Mouse (Mus musculus) adrenal gland, adult 2 months (tissue): ENCODE data around the gene Sdc3. TPM values are rescaled to one million over a fixed set of nuclear protein-coding genes. Genes with fewer than 3 reads are reported as not detected.

ENCODE experiments used
- DNase-seq: peaks from one replicate; pipeline ENCODE4 v3.0.0; 2021
- polyA plus RNA-seq: library from polyadenylated mRNA; depleted of rRNA; stranded (reverse); fragments of >200 nt; gene quantifications from 2 replicates; pipeline ENCODE4 v1.2.3, GENCODE M21; 2012
- total RNA-seq, 2 experiments: library from RNA; stranded (reverse); gene quantifications; 2 replicates each; pipeline ENCODE4 v1.2.3; 2021

Sdc3 gene
- total and polyA plus RNA-seq, 3 experiments: 324 to 1,082 (median 579) TPM

- peak; percentile 65 for DNase-seq
Measured at GRCm38 (mm10) chr4:130828851-130829673, 36.7 kb downstream of the Sdc3 start.

- DNase-seq: peak; percentile 85
Measured at GRCm38 (mm10) chr4:130834122-130834521, 41.8 kb downstream of the Sdc3 start.

DNA sequence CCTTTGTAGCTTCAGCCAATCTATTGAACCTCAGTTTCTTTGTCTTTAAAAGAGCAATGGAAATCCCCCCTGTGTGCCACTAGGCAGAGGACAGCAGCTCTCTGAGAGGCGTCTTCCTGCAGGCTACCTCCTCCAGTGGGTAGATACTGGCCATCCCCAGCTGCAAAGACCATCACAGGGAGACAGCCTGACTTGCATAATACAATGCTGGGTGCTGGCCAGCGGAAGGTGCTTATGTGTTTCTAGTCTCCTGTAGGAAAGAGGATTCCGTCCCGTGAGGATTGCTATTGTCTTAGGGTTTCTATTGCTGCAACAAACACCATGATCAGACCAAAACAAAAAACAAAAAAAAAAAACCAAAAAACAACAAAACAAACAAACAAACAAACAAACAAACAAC is 43.2 kb downstream of the Sdc3 start:
- no peak for DNase-seq

GRCm38 (mm10) chr4:130836281-130837061 is 44.1 kb downstream of the Sdc3 start:
- DNase-seq: no peak

- DNase-seq: no peak
Measured at GRCm38 (mm10) chr4:130838585-130838984, 46.2 kb downstream of the Sdc3 start.

DNA sequence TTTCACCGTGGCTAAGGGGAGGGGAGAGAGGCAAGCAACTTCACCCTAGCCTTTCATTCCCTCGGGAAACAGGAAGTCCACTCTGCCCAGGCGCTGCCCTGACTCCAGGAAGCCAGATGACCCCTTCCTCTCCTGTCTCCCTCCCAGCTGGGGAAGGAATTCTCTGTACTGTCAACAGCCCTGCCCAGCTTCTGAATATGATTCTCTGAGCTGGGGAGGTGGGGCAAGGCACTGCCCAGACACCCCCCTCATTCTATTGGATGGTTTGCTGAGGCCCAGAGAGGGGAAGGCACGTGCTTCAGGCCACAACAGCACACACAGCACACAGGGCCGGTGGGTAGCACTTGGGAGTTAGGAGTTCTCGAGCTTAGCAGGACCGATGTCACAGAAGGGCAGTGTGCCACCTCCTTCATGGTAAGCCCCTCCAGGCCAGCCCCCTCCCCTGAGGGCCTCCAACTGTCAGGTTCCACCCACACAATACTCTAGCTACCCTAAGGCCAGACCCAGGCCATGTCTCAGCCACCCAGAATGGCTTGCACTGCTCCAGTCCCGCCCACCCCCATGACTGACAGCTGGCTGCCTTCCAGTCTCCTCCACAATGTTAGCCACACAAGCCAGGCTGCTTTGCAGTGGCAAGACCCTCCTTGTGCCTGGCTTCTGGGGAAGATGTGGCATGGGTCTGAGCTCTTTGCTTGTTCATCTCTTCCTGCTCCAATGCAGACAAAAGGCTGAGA is 48.9 kb downstream of the Sdc3 start:
- DNase-seq: peak; percentile 47

DNA sequence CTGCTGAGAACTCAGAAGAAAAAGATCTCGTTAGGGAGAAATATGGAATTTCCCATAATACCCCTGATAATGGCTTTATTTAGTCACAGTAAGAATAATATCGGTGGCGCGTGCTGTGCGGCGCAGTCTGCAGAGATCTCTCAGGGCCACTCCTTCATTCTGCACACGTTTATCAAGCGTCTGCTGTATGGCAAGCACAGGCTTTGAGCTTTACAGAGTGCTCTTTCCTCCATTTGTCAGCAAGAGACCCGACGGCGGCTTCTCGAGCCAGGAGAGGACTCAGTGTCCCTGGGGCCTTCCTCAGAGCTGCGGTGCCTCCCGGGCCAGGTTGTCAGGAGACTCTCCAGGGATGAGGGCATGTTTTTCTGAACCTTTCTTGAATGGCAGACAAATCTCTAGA is 56.5 kb downstream of the Sdc3 start:
- no peak for DNase-seq

DNA sequence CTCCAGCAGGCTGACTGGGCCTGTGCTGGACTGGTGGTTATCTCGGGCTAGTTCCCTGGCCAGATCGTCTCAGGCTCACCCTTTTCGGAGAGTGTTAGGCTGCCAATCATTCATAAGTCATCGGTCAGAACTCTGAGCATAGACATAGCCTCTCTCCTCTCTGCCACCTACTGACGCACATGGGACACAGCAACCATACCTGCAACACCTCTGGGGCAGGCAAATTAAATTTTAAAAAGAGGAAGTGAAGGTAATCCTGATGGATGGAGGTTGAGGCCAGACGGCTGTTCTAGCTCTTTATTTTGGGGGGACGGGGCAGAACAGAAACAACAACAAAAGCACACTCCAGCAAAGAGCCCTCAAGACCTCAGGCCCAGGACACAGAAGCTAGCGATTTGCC is 65.3 kb downstream of the Sdc3 start:
- DNase-seq: no peak

DNA sequence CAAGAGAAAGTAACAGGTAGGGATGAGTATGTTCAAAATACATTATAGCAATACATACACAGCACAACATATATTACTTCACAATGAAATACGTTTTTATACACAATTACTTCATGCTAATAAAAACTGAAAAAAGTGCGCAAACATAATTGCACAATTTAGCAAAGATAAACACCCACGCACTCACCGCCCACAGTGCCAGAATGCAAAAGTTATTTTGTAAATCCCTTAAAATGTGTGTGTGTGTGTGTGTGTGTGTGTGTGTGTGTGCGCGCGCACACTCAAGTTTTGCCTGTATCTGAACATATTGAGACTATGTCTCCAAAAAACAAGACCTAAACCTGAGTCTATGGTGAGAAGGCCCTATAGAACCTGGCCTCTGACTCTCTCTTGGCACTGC is 66.5 kb downstream of the Sdc3 start:
- no peak for DNase-seq

GRCm38 (mm10) chr4:130859467-130859866 is 67.1 kb downstream of the Sdc3 start:
- no peak for DNase-seq

DNA sequence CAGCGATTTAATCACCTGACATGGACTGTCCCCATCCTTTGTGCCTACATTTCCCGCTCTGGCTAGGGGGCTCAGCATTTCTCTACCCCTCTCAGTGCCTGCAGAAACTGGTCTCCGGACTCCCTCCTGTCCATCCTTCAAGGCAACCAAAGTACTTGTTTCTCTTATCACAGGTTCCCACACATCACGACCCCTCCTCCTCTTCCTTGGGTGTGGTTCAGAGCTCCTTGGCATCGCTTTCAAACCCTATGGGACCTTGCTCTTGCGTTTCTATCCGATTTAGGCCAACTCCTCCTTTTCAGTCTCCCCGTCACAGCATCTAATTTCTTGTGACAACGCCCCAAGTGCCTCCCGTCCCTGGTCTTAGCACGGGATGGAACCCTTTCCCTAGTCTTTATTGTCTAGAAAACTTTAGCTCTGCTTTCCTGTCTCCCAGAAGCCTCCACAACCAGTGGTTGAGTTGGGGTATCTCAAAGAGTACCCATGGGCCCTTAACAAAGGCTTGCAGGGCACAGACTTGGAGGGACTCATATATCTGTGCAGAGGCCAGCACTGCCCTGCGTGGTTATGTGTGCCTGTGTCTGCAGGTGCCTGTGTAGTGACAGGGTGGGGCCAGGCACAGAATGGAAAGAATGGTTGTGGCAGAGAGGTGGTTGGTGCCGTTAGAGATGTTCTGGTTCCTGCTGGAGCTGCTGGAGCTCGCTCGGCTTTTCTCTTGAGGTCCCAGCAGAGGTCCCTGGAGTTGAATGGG is 68.7 kb downstream of the Sdc3 start:
- no peak for DNase-seq

DNA sequence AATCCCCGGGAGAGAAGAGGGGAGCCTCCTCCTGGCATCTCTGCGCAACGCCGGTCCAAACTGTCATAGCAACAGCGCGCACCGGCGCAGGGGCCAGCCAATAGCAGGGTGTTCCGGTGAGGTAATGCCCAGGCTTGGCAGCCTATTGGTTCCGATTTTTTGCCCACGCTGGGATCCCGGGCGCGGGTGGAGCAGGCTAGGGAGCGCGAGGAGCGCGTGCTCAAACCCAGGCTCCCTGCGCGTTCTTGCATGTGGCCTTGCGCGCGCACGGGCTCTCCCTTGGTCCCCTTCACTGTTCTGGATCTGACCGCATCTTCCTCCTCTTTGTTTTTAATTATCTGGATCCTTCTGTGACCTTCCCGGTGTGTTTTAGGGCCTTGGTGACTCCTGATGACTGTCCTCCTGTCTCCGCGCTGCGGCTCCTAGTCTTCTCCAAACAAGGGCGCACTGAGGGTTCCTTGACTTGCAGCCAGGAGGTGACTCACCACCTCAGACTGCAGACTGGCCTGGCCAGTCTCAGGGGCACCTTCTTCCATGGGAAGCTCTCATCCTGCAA is 69.4 kb downstream of the Sdc3 start:
- DNase-seq: peak; percentile 93

GRCm38 (mm10) chr4:130862538-130862937 is 70.2 kb downstream of the Sdc3 start:
- DNase-seq: no peak

DNA sequence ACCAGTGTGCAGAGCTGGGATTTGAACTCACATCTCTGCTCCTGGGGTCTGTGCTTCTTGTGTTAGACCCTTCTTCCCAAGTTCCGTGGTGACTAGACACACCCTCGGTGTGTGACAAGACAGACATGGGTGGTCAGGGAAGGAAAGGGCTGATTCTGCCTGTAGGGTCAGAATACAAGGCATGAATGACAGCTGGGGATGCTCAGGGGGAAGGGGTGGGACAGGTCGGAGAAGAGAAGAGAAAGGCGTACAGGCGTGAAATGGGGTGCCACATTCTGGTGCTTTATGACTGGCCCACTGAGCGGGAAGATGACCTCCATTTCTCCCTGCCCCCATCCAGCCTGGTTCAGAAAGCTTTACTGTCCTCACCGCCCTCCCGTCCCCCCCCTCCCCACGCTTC is 73.1 kb downstream of the Sdc3 start:
- DNase-seq: no peak

- DNase-seq: no peak
Measured at GRCm38 (mm10) chr4:130865901-130866371, 73.6 kb downstream of the Sdc3 start.

- DNase-seq: no peak
Measured at GRCm38 (mm10) chr4:130867940-130868339, 75.6 kb downstream of the Sdc3 start.

DNA sequence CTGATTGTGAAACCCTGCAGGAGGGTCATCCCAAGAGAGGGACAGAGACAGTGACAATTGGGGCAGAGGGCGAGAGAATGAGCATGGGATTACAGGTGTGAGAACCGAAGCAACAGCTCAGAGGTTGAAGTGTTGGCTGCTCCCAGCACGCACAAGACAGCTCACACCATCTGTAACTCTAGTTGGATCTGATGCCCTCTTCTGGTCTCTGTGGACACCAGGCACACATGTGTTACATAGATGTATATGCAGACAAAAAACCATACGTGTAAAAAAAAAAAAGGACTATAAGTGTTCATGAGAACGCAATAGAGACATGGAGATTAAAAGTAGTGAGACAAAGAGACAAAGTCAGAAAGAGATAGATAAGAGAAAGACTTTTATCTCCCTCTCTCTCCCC is 76.5 kb downstream of the Sdc3 start:
- no peak for DNase-seq

DNA sequence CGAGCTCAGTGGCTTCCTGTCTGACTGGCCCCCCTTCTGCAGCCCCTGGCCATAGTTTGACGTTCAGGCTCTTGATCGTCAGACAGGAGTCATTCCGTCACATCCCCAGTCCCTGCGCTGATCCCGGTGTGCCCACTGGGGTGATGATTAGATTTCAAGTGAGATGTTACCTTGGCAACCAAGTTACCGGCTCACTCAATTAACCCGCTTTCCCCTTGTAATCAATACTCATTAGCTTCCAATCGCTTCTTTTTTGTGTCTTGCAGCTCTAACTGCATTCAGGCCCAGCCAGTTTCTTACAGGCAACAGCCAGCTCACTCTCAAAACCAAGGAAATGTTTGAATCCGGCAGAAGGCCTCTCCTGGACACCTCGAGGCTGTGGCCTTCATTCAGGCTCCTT is 80.1 kb downstream of the Sdc3 start:
- no peak for DNase-seq

DNA sequence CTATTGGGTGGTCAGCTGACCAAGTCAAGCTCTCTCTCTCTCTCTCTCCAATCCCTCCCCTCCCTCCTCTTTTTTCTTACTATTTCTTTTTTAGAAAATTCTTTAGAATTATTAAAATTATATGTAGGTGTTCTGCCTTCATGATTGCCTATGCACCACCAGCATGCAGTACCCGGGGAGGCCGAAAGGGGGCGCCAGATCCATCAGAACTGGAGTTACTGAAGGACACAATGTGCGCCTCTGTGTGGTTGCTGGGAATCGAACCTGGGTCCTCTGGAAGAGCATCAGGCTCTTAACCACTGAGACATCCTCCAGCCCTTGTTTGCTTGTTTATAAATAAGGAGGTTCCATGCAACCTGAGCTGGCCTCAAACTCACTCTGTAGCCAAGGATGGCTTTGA is 81.1 kb downstream of the Sdc3 start:
- DNase-seq: no peak

GRCm38 (mm10) chr4:130874601-130875000 is 82.3 kb downstream of the Sdc3 start:
- peak; percentile 86 for DNase-seq
